8 mouse cellular contexts compared by ENCODE assay signal in the genomic region with DNA sequence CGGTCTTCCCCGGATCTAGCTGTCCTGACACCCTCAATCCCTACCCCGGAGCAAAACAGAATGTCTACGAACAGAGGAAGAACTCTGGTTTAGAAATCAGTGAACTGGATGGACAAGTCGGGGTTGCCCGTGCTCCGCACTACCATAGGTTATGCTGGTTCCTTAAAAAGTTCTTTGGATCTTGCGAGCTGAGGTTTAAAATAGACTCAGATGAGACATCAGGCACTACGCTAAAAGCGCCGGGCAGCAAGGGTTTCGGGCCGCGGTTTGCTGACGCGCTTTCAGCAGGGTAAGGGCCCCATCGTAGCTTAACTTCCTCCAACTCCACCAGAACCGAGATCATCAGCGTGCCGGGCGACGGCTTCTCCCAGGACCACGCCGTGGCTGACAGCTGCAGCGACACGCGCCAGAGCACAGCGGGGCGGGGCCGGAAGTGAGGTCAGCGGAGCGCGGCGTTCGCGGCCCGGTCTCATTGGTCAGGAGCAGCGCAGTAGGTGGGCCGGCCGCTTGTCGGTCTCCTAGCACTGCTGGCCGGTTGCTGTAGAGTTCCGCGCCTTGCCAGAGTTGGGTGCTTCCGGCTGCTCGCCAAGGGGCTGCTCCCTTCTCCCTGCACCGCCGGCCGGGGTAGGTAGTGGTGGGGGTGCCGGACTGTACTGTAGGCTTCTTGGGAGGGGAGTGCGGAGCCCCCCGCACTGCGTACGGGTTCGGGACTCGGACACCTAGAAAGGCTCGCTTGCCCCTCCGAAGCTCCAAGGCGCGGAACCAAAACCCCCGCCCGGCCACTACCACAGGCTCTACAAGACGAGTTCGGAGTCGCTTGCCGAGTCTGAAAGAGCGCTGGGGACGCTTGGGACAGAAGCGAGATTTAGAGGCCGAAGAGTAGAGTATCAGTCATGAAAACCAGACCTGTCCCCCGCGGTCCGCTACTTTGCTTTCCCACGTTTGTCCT. TPM values are rescaled to one million over a fixed set of nuclear protein-coding genes. Genes with fewer than 3 reads are reported as not detected.
A peak's percentile ranks its signal among the peaks of the same experiment; 100 is the strongest.
DNase-seq lines count a peak whose midpoint lies in the region; ATAC-seq lines count a peak whose summit lies in the region.

A gene (plus strand): TSS at position 497 of the 949 bp plus-strand sequence.

- H3K27me3 ChIP-seq in megakaryocyte, embryonic 14.5 days (replicated peaks), result peaks cover 10% of the 10 kb centered on the region

- peak; percentile 89 for ATAC-seq in common myeloid progenitor, adult 5-6 weeks (replicated peaks; ENCODE audit: low read depth, poor library complexity, severe bottlenecking)

- H3K9me3 ChIP-seq in megakaryocyte, embryonic 14.5 days, result no peaks in the 10 kb centered on the region

- H3K36me3 ChIP-seq in megakaryocyte, embryonic 14.5 days (replicated peaks; ENCODE audit: low read length), result peaks cover 24% of the 10 kb centered on the region

- H3K4me1 ChIP-seq in megakaryocyte, embryonic 14.5 days, result peaks cover 70% of the 10 kb centered on the region

- peak within 1 kb of the TSS; percentile 95 for H3K4me3 ChIP-seq in megakaryocyte, embryonic 14.5 days (replicated peaks)

- peak; percentile 97 for DNase-seq in ZHBTc4 (ENCODE audit: low read depth, low spot score)
- peak; percentile 94 to 96 for DNase-seq in gastrocnemius, adult 8-10 months (ENCODE audit: low spot score in 2 of 2)
- peak; percentile 63 for DNase-seq in hindlimb bud, embryonic 11.5 days (ENCODE audit: extremely low spot score, low read depth, low spot score)
- DNase-seq in left cerebral cortex, adult 8-10 months (ENCODE audit: low spot score in 2 of 2), result peak; percentile 89 to 94
- DNase-seq in right cerebral cortex, postnatal 10 days (ENCODE audit: low spot score in 2 of 2), result peak; percentile 97
- DNase-seq in urinary bladder, postnatal 25 days (ENCODE audit: low spot score), result peak; percentile 97

RNA-seq across cellular contexts. Expression of the gene that starts here (rescaled TPM):
- total RNA-seq in common myeloid progenitor, adult 5-6 weeks (2017), result 8.8 and 18.0 TPM in 2 replicates
- total RNA-seq in gastrocnemius, adult 8-10 months (2022), result 10 to 100 TPM in 2 of 4 experiments, 1 to 10 TPM in 2; 6.8 to 14.2 (median 8.6) TPM
- total RNA-seq in left cerebral cortex, adult 8-10 months (2022), result 10 to 100 TPM in 1 of 4 experiments, 1 to 10 TPM in 3; 8.1 to 11.8 (median 9.0) TPM
- 4.1 and 35.3 TPM in 2 replicates for polyA plus RNA-seq in megakaryocyte, embryonic 14.5 days (2012; ENCODE audit: insufficient read depth, low replicate concordance)

Comparison
In these comparisons a context has a peak if more than half of its experiments do, and no peak if none do; other contexts are left out.
1. Peak in every context shown above with its lines: DNase-seq, ATAC-seq and H3K4me3 ChIP-seq.